Mouse (Mus musculus): ENCODE measurements around the gene Clba1. TPM values are rescaled to one million over a fixed set of nuclear protein-coding genes. Genes with fewer than 3 reads are reported as not detected.
A peak's percentile ranks its signal among the peaks of the same experiment; 100 is the strongest.

Gene Clba1
- polyA plus RNA-seq, 1 experiment from 2014 or later = 17.0 TPM

- no peaks in the 10 kb centered on the region for H3K27me3 ChIP-seq (replicated peaks; ENCODE audit: control insufficient read depth, insufficient read depth, low read length)
- DNase-seq (ENCODE audit: low spot score) (no peak), ATAC-seq (no peak)
- peaks cover 79% of the 10 kb centered on the region for H3K36me3 ChIP-seq (ENCODE audit: control insufficient read depth, insufficient read depth, low read length)
- peaks cover 4% of the 10 kb centered on the region; the same call in 1 of the 2 replicates for H3K4me1 ChIP-seq (ENCODE audit: control insufficient read depth, insufficient read depth, low read length)
- WGBS = 71% methylated on average over 12 of the region's 12 CpGs
- no peak overlapping the region for H3K9ac ChIP-seq (ENCODE audit: low read length)
- H3K4me2 ChIP-seq (ENCODE audit: low read length) = no peak overlapping the region
- H3K27ac ChIP-seq (ENCODE audit: low read depth, low read length) = no peak overlapping the region
- no peaks in the 10 kb centered on the region for H3K9me3 ChIP-seq (replicated peaks; ENCODE audit: control insufficient read depth, low read length)
- H3K4me3 ChIP-seq (ENCODE audit: low read depth, low read length) = no peak overlapping the region
Measured at GRCm38 (mm10) chr12:112820401-112820999, 11.8 kb downstream of the Clba1 start.

- H3K27me3 ChIP-seq (replicated peaks; ENCODE audit: control insufficient read depth, insufficient read depth, low read length) = no peaks in the 10 kb centered on the region
- DNase-seq (ENCODE audit: low spot score) (no peak), ATAC-seq (no peak)
- no peak overlapping the region for H3K4me3 ChIP-seq (ENCODE audit: low read depth, low read length)
- peaks cover 79% of the 10 kb centered on the region for H3K36me3 ChIP-seq (ENCODE audit: control insufficient read depth, insufficient read depth, low read length)
- no peak overlapping the region for H3K4me2 ChIP-seq (ENCODE audit: low read length)
- H3K4me1 ChIP-seq (ENCODE audit: control insufficient read depth, insufficient read depth, low read length) = peaks cover 6% of the 10 kb centered on the region; the same call in 1 of the 2 replicates
- no peak overlapping the region for H3K9ac ChIP-seq (ENCODE audit: low read length)
- 70% methylated on average over 1 of the region's 1 CpGs for WGBS
- no peak overlapping the region for H3K27ac ChIP-seq (ENCODE audit: low read depth, low read length)
- no peaks in the 10 kb centered on the region for H3K9me3 ChIP-seq (replicated peaks; ENCODE audit: control insufficient read depth, low read length)
Measured at GRCm38 (mm10) chr12:112821216-112821615, 12.5 kb downstream of the Clba1 start.

GRCm38 (mm10) chr12:112821974-112822373, 13.2 kb downstream of the Clba1 start:
- Histone ChIP-seq H3K4me1 (ENCODE audit: control insufficient read depth, insufficient read depth, low read length) (peaks cover 13% of the 10 kb centered on the region), H3K4me3 (ENCODE audit: low read depth, low read length) (no peak overlapping the region), H3K4me2 (ENCODE audit: low read length) (no peak overlapping the region), H3K27me3 (replicated peaks; ENCODE audit: control insufficient read depth, insufficient read depth, low read length) (no peaks in the 10 kb centered on the region), H3K36me3 (ENCODE audit: control insufficient read depth, insufficient read depth, low read length) (peaks cover 81% of the 10 kb centered on the region), H3K9ac (ENCODE audit: low read length) (no peak overlapping the region), H3K9me3 (replicated peaks; ENCODE audit: control insufficient read depth, low read length) (no peaks in the 10 kb centered on the region), H3K27ac (ENCODE audit: low read depth, low read length) (no peak overlapping the region)
- 87% methylated on average over 4 of the region's 4 CpGs for WGBS
- DNase-seq (ENCODE audit: low spot score) (no peak), ATAC-seq (no peak)

- Histone ChIP-seq H3K4me3 (ENCODE audit: low read depth, low read length) (no peak overlapping the region), H3K9me3 (replicated peaks; ENCODE audit: control insufficient read depth, low read length) (no peaks in the 10 kb centered on the region), H3K27me3 (replicated peaks; ENCODE audit: control insufficient read depth, insufficient read depth, low read length) (no peaks in the 10 kb centered on the region), H3K27ac (ENCODE audit: low read depth, low read length) (no peak overlapping the region), H3K9ac (ENCODE audit: low read length) (no peak overlapping the region), H3K4me2 (ENCODE audit: low read length) (no peak overlapping the region), H3K36me3 (ENCODE audit: control insufficient read depth, insufficient read depth, low read length) (peaks cover 82% of the 10 kb centered on the region), H3K4me1 (ENCODE audit: control insufficient read depth, insufficient read depth, low read length) (peaks cover 20% of the 10 kb centered on the region)
- DNase-seq (ENCODE audit: low spot score) (no peak), ATAC-seq (no peak)
- 90% methylated on average over 2 of the region's 2 CpGs for WGBS
Measured at GRCm38 (mm10) chr12:112822676-112823075, 13.9 kb downstream of the Clba1 start.

GRCm38 (mm10) chr12:112823221-112823620, 14.5 kb downstream of the Clba1 start:
- Histone ChIP-seq H3K4me3 (ENCODE audit: low read depth, low read length) (no peak overlapping the region), H3K27me3 (replicated peaks; ENCODE audit: control insufficient read depth, insufficient read depth, low read length) (no peaks in the 10 kb centered on the region), H3K4me1 (ENCODE audit: control insufficient read depth, insufficient read depth, low read length) (peaks cover 25% of the 10 kb centered on the region), H3K27ac (ENCODE audit: low read depth, low read length) (no peak overlapping the region), H3K4me2 (ENCODE audit: low read length) (no peak overlapping the region), H3K9me3 (replicated peaks; ENCODE audit: control insufficient read depth, low read length) (no peaks in the 10 kb centered on the region), H3K9ac (ENCODE audit: low read length) (no peak overlapping the region), H3K36me3 (ENCODE audit: control insufficient read depth, insufficient read depth, low read length) (peaks cover 80% of the 10 kb centered on the region)
- 88% methylated on average over 4 of the region's 4 CpGs for WGBS
- ATAC-seq = no peak
- no peak for DNase-seq (ENCODE audit: low spot score)

GRCm38 (mm10) chr12:112825901-112826300, 17.2 kb downstream of the Clba1 start:
- H3K4me1 ChIP-seq (ENCODE audit: control insufficient read depth, insufficient read depth, low read length) = peaks cover 34% of the 10 kb centered on the region
- H3K27ac ChIP-seq (ENCODE audit: low read depth, low read length) = peak overlapping the region; percentile 21; the same call in 1 of the 2 replicates

GRCm38 (mm10) chr12:112828501-112829243, 19.9 kb downstream of the Clba1 start:
- no peaks in the 10 kb centered on the region for H3K9me3 ChIP-seq (replicated peaks; ENCODE audit: control insufficient read depth, low read length)
- WGBS = under 1% methylated on average over 43 of the region's 51 CpGs
- H3K27ac ChIP-seq (ENCODE audit: low read depth, low read length) = peak overlapping the region; percentile 93
- H3K9ac ChIP-seq (ENCODE audit: low read length) = peak overlapping the region; percentile 99
- peak overlapping the region; percentile 64 for H3K4me2 ChIP-seq (ENCODE audit: low read length)
- peaks cover 36% of the 10 kb centered on the region for H3K4me1 ChIP-seq (ENCODE audit: control insufficient read depth, insufficient read depth, low read length)
- H3K36me3 ChIP-seq (ENCODE audit: control insufficient read depth, insufficient read depth, low read length) = peaks cover 52% of the 10 kb centered on the region
- DNase-seq (ENCODE audit: low spot score) = no peak
- H3K4me3 ChIP-seq (ENCODE audit: low read depth, low read length) = peak overlapping the region; percentile 95
- no peaks in the 10 kb centered on the region for H3K27me3 ChIP-seq (replicated peaks; ENCODE audit: control insufficient read depth, insufficient read depth, low read length)
- ATAC-seq = peak; percentile 83

More at GRCm38 (mm10) chr12:112825901-112826300, 17.2 kb downstream of the Clba1 start:
- Histone ChIP-seq H3K9me3 (replicated peaks; ENCODE audit: control insufficient read depth, low read length) (no peaks in the 10 kb centered on the region), H3K9ac (ENCODE audit: low read length) (peak overlapping the region; percentile 10; the same call in 1 of the 2 replicates), H3K4me3 (ENCODE audit: low read depth, low read length) (no peak overlapping the region), H3K4me2 (ENCODE audit: low read length) (peak overlapping the region; percentile 64; the same call in 1 of the 2 replicates), H3K36me3 (ENCODE audit: control insufficient read depth, insufficient read depth, low read length) (peaks cover 53% of the 10 kb centered on the region), H3K27me3 (replicated peaks; ENCODE audit: control insufficient read depth, insufficient read depth, low read length) (no peaks in the 10 kb centered on the region)
- DNase-seq (ENCODE audit: low spot score) (no peak), ATAC-seq (no peak)
- 87% methylated on average over 5 of the region's 5 CpGs for WGBS

- peak; percentile 98 for ATAC-seq
- under 1% methylated on average over 60 of the region's 72 CpGs for WGBS
- Histone ChIP-seq H3K27me3 (replicated peaks; ENCODE audit: control insufficient read depth, insufficient read depth, low read length) (no peaks in the 10 kb centered on the region), H3K4me2 (ENCODE audit: low read length) (peak within 1 kb of the TSS; percentile 69), H3K4me1 (ENCODE audit: control insufficient read depth, insufficient read depth, low read length) (peaks cover 33% of the 10 kb centered on the region), H3K4me3 (ENCODE audit: low read depth, low read length) (peak within 1 kb of the TSS; percentile 95), H3K27ac (ENCODE audit: low read depth, low read length) (peak within 1 kb of the TSS; percentile 93), H3K9ac (ENCODE audit: low read length) (peak within 1 kb of the TSS; percentile 99), H3K36me3 (ENCODE audit: control insufficient read depth, insufficient read depth, low read length) (peaks cover 45% of the 10 kb centered on the region), H3K9me3 (replicated peaks; ENCODE audit: control insufficient read depth, low read length) (no peaks in the 10 kb centered on the region)
- peak; percentile 98 for DNase-seq (ENCODE audit: low spot score)
Measured at GRCm38 (mm10) chr12:112829244-112829864, 20.6 kb downstream of the Clba1 start, which contains the start of gene Cdca4. Gene Cdca4, minus strand, starts transcription at chr12:112829423.

Data from forebrain, embryonic 14.5 days (tissue).